Mouse (Mus musculus): ENCODE data around the gene 1700011L22Rik. TPM values are rescaled to one million over a fixed set of nuclear protein-coding genes. Genes with fewer than 3 reads are reported as not detected.

1700011L22Rik gene
- polyA plus RNA-seq, 1 experiment = not detected

DNA sequence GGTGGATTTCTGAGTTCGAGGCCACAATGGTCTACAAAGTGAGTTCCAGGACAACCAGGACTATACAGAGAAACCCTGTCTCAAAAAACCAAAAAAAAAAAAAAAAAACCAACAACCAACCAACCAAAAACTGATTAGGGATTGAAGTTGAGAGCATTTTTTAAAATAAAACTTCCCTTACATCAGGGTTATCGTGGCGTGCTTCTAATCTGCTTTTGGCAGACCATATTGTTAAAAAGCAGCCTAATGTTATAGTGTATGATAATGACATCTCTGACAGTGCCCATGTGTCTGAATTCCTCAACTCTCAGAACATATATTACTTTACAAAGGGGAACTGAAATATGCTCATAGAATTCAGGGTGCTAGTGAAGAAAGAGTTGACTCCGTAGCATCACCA is 39.9 kb upstream of the 1700011L22Rik start:
- TF ChIP-seq CTCF (IDR thresholded peaks at IDR 0.05; ENCODE audit: control insufficient read depth, insufficient read depth, low read length) (no peak), POLR2A (IDR thresholded peaks at IDR 0.05; ENCODE audit: borderline replicate concordance, control insufficient read depth, low read depth, low read length) (no peak)
- Histone ChIP-seq H3K4me1 (ENCODE audit: control insufficient read depth, insufficient read depth, low read length) (no peaks in the 10 kb centered on the region), H3K4me3 (replicated peaks; ENCODE audit: control insufficient read depth, low read depth, low read length) (no peak overlapping the region), H3K27ac (ENCODE audit: control insufficient read depth, insufficient read depth, low read depth, low read length, poor library complexity) (no peak overlapping the region)
- WGBS = 75% methylated on average over 4 of the region's 4 CpGs

DNA sequence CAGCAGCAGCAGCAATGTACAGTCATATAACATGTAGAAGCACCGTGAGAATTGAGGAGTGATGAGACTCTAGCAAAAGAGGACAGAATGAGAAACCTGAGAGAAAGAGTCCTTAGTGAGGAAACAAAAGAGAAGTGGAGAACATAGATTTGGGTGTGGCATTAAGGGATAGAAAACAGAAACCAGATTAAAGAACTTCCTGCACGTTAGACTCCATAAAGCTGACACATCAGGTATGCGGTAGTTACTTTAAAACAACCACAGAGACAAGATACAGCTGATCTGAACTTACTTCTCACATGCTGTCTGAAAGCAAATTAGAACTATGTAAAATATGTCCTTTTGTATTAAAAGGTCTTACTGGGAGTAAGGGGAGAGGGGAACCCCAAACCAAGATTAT is 38.1 kb upstream of the 1700011L22Rik start:
- Histone ChIP-seq H3K27ac (ENCODE audit: control insufficient read depth, insufficient read depth, low read depth, low read length, poor library complexity) (no peak overlapping the region), H3K4me1 (ENCODE audit: control insufficient read depth, insufficient read depth, low read length) (no peaks in the 10 kb centered on the region), H3K4me3 (replicated peaks; ENCODE audit: control insufficient read depth, low read depth, low read length) (no peak overlapping the region)
- TF ChIP-seq POLR2A (IDR thresholded peaks at IDR 0.05; ENCODE audit: borderline replicate concordance, control insufficient read depth, low read depth, low read length) = no peak
- WGBS = 66% methylated on average over 3 of the region's 3 CpGs

DNA sequence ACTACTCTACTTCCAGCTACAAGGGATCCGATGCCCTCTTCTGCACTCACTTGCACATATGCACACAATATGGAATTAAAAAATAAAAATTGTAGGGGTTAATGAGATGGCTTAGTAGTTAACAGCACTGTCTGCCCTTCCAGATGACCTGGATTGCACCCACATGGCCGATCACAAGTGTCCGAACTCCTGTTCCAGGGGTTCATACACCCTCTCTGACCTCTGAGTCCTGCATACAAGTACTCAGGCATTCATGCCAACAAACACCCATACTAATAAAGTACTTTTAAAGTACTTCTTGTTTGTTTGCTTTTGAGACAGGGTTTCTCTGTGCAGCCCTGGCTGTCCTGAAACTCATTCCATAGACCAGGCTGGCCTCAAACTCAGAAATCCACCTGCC is 36.3 kb upstream of the 1700011L22Rik start:
- TF ChIP-seq CTCF (IDR thresholded peaks at IDR 0.05; ENCODE audit: control insufficient read depth, insufficient read depth, low read length) = no peak
- TF ChIP-seq POLR2A (IDR thresholded peaks at IDR 0.05; ENCODE audit: borderline replicate concordance, control insufficient read depth, low read depth, low read length) = no peak
- no peak overlapping the region for H3K27ac ChIP-seq (ENCODE audit: control insufficient read depth, insufficient read depth, low read depth, low read length, poor library complexity)
- no peak overlapping the region for H3K4me3 ChIP-seq (replicated peaks; ENCODE audit: control insufficient read depth, low read depth, low read length)
- 91% methylated on average over 3 of the region's 3 CpGs for WGBS
- H3K4me1 ChIP-seq (ENCODE audit: control insufficient read depth, insufficient read depth, low read length) = no peaks in the 10 kb centered on the region

DNA sequence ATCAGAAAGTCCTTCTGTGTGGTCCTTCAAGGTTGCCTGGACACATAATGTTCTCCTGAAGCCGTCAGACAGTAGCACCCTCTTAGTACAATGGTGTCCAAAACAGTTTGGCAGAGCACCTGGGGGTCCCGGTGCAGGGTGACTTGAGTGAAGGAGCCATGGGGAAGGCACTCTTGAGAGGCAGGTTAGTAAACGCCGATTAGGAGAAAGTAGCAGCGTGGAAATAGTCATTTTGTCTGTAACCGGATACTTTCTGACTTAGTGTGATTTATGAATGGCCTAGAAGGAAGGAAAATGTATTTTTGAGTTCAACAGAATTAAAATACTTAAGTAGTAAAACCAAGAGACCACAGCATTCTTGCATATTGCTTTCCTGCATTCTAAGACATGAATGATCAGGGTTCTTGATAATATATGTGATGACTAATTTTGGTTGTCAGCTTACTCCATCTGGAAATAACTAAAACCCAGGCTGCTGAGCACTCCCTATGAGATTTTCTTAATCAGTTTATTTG is 33.1 kb upstream of the 1700011L22Rik start:
- 12% methylated on average over 6 of the region's 6 CpGs for WGBS
- no peaks in the 10 kb centered on the region for H3K4me1 ChIP-seq (ENCODE audit: control insufficient read depth, insufficient read depth, low read length)
- H3K27ac ChIP-seq (ENCODE audit: control insufficient read depth, insufficient read depth, low read depth, low read length, poor library complexity) = no peak overlapping the region
- H3K4me3 ChIP-seq (replicated peaks; ENCODE audit: control insufficient read depth, low read depth, low read length) = no peak overlapping the region
- no peak for TF ChIP-seq POLR2A (IDR thresholded peaks at IDR 0.05; ENCODE audit: borderline replicate concordance, control insufficient read depth, low read depth, low read length)

DNA sequence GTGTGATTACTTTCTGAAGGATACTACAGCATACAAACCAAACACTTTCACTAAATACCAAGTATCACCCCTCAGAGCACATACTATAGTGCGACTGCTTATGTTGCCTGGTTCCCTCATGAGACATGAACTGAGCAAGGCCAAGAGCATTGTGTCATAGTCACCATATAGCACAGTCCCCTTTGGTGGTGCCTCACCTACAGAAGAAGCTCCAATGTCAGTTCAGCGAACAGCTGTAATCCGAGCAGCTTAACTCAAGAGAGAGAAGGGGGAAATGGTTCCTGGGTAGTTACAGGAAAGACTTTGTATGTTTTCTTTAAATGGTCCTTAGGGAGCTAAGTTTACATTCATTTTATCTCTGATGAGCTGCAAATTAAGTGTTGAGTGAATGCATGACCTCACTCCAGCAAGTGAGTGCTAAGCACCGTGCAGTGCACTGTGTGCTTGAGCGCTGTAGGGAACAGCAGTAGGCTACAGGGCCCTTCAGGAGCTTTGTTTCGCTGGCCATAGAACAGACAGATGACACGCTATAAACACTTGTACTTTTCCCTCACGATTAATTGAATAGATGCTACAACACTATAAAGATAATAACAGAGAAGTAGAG is 29.0 kb upstream of the 1700011L22Rik start:
- Histone ChIP-seq H3K27ac (ENCODE audit: control insufficient read depth, insufficient read depth, low read depth, low read length, poor library complexity) (no peak overlapping the region), H3K4me3 (replicated peaks; ENCODE audit: control insufficient read depth, low read depth, low read length) (no peak overlapping the region), H3K4me1 (ENCODE audit: control insufficient read depth, insufficient read depth, low read length) (no peaks in the 10 kb centered on the region; the same call in 1 of the 2 replicates)
- TF ChIP-seq CTCF (IDR thresholded peaks at IDR 0.05; ENCODE audit: control insufficient read depth, insufficient read depth, low read length) (no peak), POLR2A (IDR thresholded peaks at IDR 0.05; ENCODE audit: borderline replicate concordance, control insufficient read depth, low read depth, low read length) (no peak)
- 95% methylated on average over 8 of the region's 8 CpGs for WGBS

DNA sequence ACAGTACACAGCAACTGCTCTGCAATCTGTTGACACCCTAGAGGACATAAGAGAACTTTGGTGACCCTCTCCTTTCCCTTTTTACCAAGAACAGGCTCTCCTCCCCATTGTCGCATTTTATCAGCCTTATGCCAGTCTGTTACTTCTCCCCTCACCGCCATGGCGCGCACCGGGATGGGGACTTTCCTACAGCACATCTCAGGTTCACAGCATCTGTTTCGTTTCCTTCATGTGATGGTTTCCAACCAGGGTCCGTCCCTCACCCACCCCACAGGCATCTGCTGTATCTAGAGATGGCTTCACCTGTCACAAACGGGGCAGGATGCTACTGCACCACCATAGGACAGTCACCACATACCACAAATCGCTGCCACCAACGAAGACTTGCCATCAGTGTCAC is 26.6 kb upstream of the 1700011L22Rik start:
- no peak for TF ChIP-seq POLR2A (IDR thresholded peaks at IDR 0.05; ENCODE audit: borderline replicate concordance, control insufficient read depth, low read depth, low read length)
- no peak overlapping the region for H3K4me3 ChIP-seq (replicated peaks; ENCODE audit: control insufficient read depth, low read depth, low read length)
- H3K27ac ChIP-seq (ENCODE audit: control insufficient read depth, insufficient read depth, low read depth, low read length, poor library complexity) = no peak overlapping the region
- no peaks in the 10 kb centered on the region; the same call in 1 of the 2 replicates for H3K4me1 ChIP-seq (ENCODE audit: control insufficient read depth, insufficient read depth, low read length)
- WGBS = 89% methylated on average over 10 of the region's 10 CpGs

DNA sequence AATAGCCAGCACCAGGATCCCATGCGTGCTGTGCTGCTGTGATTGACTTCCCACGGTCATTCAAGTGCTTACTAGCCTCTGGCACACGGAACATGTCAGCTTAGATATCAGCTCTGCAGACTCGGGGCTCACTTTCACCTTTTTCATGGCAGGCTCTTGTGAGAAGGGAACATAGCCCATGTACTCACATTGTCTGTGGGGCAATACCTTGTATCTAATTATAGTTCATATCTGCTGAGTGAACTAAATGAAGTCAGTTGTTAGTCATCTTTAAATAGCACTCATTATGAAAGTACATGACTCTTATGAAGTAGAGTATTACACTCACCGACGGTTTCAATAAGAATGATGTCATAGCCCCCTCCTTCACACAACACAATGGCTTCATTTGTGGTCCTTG is 25.4 kb upstream of the 1700011L22Rik start:
- 87% methylated on average over 6 of the region's 6 CpGs for WGBS

DNA sequence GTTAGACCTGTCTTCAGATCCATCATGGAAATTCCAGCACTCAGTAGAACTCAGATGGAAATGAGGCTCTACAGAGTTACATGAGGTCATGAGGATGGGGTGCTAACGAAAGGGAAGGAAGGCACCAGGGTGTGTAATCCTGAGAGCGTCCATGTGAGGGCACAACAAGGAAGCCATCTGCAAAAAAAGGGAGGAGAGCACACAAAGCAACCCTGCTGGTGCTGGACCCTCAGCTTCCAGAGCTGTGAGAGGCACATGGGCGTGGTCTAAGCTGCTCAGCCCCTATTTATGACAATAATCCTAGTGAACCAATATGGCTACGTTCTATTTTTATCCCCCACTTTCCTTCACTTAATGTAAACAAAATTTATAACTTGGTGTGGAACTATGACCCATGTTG is 24.3 kb upstream of the 1700011L22Rik start:
- no peaks in the 10 kb centered on the region; the same call in 1 of the 2 replicates for H3K4me1 ChIP-seq (ENCODE audit: control insufficient read depth, insufficient read depth, low read length)
- 74% methylated on average over 4 of the region's 4 CpGs for WGBS
- TF ChIP-seq CTCF (IDR thresholded peaks at IDR 0.05; ENCODE audit: control insufficient read depth, insufficient read depth, low read length) (no peak), POLR2A (IDR thresholded peaks at IDR 0.05; ENCODE audit: borderline replicate concordance, control insufficient read depth, low read depth, low read length) (no peak)
- no peak overlapping the region for H3K27ac ChIP-seq (ENCODE audit: control insufficient read depth, insufficient read depth, low read depth, low read length, poor library complexity)
- no peak overlapping the region for H3K4me3 ChIP-seq (replicated peaks; ENCODE audit: control insufficient read depth, low read depth, low read length)

More for the DNA sequence above, 25.4 kb upstream of the 1700011L22Rik start:
- no peaks in the 10 kb centered on the region; the same call in 1 of the 2 replicates for H3K4me1 ChIP-seq (ENCODE audit: control insufficient read depth, insufficient read depth, low read length)
- no peak overlapping the region for H3K27ac ChIP-seq (ENCODE audit: control insufficient read depth, insufficient read depth, low read depth, low read length, poor library complexity)
- TF ChIP-seq POLR2A (IDR thresholded peaks at IDR 0.05; ENCODE audit: borderline replicate concordance, control insufficient read depth, low read depth, low read length) (no peak), CTCF (IDR thresholded peaks at IDR 0.05; ENCODE audit: control insufficient read depth, insufficient read depth, low read length) (no peak)
- H3K4me3 ChIP-seq (replicated peaks; ENCODE audit: control insufficient read depth, low read depth, low read length) = no peak overlapping the region

DNA sequence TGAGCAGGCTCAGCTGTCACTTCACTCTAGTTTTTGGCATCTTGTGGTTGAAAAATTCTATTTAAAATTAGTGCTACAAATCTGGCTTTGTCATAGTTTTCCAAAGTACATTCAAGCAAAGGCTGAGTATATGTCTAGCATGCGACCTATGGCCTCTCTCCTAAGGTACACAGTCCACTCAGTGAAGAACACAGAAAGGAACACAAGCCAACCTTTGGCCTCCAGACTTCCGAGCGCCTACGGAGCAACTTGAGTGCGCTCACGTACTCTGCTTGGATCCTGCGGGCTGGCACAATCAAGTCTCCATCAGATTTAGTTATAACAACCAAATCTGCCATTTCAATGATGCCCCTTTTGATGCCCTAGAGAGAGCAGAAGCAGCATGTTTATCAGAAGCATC is 20.6 kb upstream of the 1700011L22Rik start:
- no peak overlapping the region for H3K4me3 ChIP-seq (replicated peaks; ENCODE audit: control insufficient read depth, low read depth, low read length)
- H3K27ac ChIP-seq (ENCODE audit: control insufficient read depth, insufficient read depth, low read depth, low read length, poor library complexity) = no peak overlapping the region
- WGBS = 90% methylated on average over 7 of the region's 7 CpGs
- TF ChIP-seq CTCF (IDR thresholded peaks at IDR 0.05; ENCODE audit: control insufficient read depth, insufficient read depth, low read length) = no peak
- TF ChIP-seq POLR2A (IDR thresholded peaks at IDR 0.05; ENCODE audit: borderline replicate concordance, control insufficient read depth, low read depth, low read length) = no peak
- H3K4me1 ChIP-seq (ENCODE audit: control insufficient read depth, insufficient read depth, low read length) = no peaks in the 10 kb centered on the region
